Mouse (Mus musculus) small intestine, adult 2 months (tissue): Measurements from ENCODE around the gene Cpne5.

Source experiments
- CTCF ChIP-seq: fragments of 200-500 bp; IDR thresholded peaks from 2 replicates; pipeline ENCODE4 v1.5.1; 2012; ENCODE audit warnings: low read depth, mild to moderate bottlenecking, control low read depth, inconsistent platforms, low read length, moderate library complexity, mixed read lengths; ENCODE audit not compliant: insufficient replicate concordance, insufficient read length; ENCODE audit errors: extremely low read depth
- POLR2A ChIP-seq: fragments of 200-500 bp; IDR thresholded peaks from 2 replicates; pipeline ENCODE4 v1.6.1; 2012; ENCODE audit warnings: low read depth, mild to moderate bottlenecking, control low read depth, inconsistent platforms, low read length, moderate library complexity

DNA sequence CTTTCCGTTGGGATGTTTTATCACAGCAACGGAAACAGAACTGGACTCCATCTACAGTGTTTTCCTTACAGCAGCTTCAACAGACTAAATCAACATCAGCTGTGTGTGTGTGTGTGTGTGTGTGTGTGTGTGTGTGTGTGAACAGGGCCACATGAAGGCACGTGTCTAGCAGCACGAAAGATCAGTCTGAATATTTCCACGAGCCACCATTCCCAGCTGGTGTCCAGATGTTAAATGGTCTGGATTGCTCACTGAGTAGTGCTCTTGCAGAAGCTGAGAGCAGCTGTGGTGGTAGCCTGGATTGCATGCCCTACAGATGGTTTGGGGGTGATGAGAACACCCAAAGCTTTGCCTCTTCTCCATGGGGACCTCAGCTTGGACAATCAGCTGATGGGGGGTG is 19.9 kb downstream of the Cpne5 start:
- TF ChIP-seq CTCF (no peak), POLR2A (no peak)
